Mouse (Mus musculus) bone marrow, adult 2 months (tissue): ENCODE results near the gene Taf6l.

Experiments
- CTCF ChIP-seq: fragments of 200-500 bp; IDR thresholded peaks from 2 replicates; pipeline ENCODE4 v1.5.1; 2011; ENCODE audit warnings: low read length, control low read depth; ENCODE audit not compliant: control insufficient read depth, insufficient read depth
- POLR2A ChIP-seq: fragments of 200-500 bp; IDR thresholded peaks from 2 replicates; pipeline ENCODE4 v1.6.1; 2011; ENCODE audit warnings: low read depth, mild to moderate bottlenecking, control low read depth, low read length, borderline replicate concordance; ENCODE audit not compliant: control insufficient read depth

DNA sequence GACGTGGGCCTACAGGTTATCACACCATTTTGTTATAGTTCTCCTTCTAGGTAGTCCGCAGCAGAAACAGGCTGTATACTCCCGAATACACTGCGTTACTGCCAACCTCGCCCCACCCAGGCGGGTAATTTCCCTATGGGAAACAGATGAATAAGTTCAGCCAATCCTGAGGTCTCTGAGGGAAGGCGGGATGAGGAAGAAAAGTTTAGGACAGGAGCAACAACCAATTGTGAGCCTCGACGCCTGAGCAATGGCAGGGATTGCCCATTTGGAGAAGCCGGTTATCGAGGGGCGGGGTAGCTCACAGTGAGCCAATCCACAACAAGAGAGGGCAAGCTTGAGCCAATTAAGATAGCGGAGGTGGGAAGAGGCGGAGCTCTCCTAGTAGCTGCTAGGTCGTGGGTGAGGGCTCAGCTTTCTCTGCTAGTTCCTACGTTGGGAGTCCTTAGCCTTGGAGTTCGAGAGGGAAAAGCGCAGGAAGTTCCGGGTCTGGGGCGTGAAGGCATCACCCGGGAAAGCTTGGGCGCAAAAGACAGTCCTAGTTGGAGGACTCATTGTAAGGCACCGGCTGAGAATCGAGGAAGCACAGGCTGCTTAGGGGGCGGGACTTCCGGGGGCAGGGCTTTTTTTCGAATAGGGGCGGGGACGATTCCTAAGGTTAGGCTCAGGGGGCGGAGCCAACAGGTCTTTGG, 16.1 kb upstream of the Taf6l start, which contains the start of gene Zbtb3:
- TF ChIP-seq POLR2A (no peak), CTCF (no peak)
